8 mouse cellular contexts compared by ENCODE assay signal in the genomic region with DNA sequence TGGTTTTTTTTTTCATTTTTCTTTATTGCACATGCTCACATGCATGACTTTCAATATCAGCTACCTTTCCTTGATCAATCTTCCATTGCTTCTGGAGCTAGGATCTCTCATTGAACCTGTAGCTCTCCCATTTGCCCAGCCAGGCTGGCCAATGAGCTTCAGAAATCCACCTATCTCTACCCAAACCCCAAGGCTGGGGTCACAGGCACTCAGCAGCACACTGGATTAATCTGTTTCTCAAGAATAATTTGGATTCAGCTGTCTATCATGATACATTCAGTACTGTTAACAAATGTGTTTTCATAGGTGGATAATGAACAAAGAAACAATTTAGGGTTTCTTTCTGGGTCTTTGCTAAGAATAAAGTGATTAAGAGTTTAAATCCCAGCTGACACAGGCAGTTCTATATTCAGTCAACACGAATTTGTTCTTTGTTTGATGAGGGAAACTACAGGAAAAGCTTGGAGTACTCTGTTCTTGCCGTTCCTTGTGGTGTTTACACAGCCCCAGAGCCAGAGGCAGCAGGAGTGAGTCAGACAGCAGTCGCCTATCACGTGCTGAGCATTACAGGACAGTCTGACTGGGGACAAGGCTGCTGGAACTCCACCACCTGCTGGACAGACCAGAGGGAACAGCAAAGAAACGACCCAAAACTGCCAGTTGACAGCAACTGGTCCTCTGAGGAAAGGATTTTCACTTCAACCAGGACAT.
DNase-seq lines count a peak whose midpoint lies in the region; ATAC-seq and TF ChIP-seq lines count a peak whose summit lies in the region.

No protein-coding gene starts in this region.

- H3K9me3 ChIP-seq in heart, embryonic 12.5 days (replicated peaks) = no peaks in the 10 kb centered on the region
- no peaks in the 10 kb centered on the region for H3K9me3 ChIP-seq in kidney, postnatal 0 days (replicated peaks; ENCODE audit: low read length)
- no peaks in the 10 kb centered on the region for H3K9me3 ChIP-seq in liver, embryonic 15.5 days (replicated peaks)
- H3K9me3 ChIP-seq in neural tube, embryonic 14.5 days (ENCODE audit: control insufficient read depth, low read length) = no peaks in the 10 kb centered on the region

- peak overlapping the region; percentile 58 for H3K27ac ChIP-seq in embryonic fibroblast, embryonic 13.5 days (ENCODE audit: insufficient read depth, low read length)
- no peak overlapping the region for H3K27ac ChIP-seq in heart, embryonic 12.5 days (ENCODE audit: poor library complexity, severe bottlenecking)
- 0 out of 2 replicates have a peak overlapping the region, but pooled peaks have one; percentile 19 for H3K27ac ChIP-seq in kidney, postnatal 0 days
- peak overlapping the region; percentile 77 for H3K27ac ChIP-seq in liver, embryonic 15.5 days (replicated peaks)
- H3K27ac ChIP-seq in neural tube, embryonic 14.5 days (ENCODE audit: low read depth, low read length) = no peak overlapping the region

- H3K9ac ChIP-seq in heart, embryonic 12.5 days = no peak overlapping the region
- no peak overlapping the region for H3K9ac ChIP-seq in kidney, postnatal 0 days (ENCODE audit: low read depth, low read length)
- no peak overlapping the region for H3K9ac ChIP-seq in liver, embryonic 15.5 days
- H3K9ac ChIP-seq in neural tube, embryonic 14.5 days (replicated peaks; ENCODE audit: low read depth, low read length) = no peak overlapping the region

- 4% methylated on average over 5 of the region's 5 CpGs for WGBS in heart, embryonic 12.5 days
- 7% methylated on average over 5 of the region's 5 CpGs for WGBS in kidney, postnatal 0 days
- WGBS in liver, embryonic 15.5 days (ENCODE audit: insufficient replicate concordance) = 8% methylated on average over 5 of the region's 5 CpGs
- WGBS in neural tube, embryonic 14.5 days = 20% methylated on average over 5 of the region's 5 CpGs

- ATAC-seq in cerebellum, adult (ENCODE audit: insufficient number of reproducible peaks, low FRiP score, low TSS enrichment) = no peak
- peak; percentile 93 for ATAC-seq in heart, embryonic 12.5 days (ENCODE audit: insufficient number of reproducible peaks, low FRiP score)
- peak; percentile 99 for ATAC-seq in kidney, postnatal 0 days (replicated peaks; ENCODE audit: low FRiP score, low read depth)
- ATAC-seq in liver, embryonic 15.5 days (ENCODE audit: insufficient read depth) = peak; percentile 93
- ATAC-seq in neural tube, embryonic 14.5 days (ENCODE audit: low read depth) = peak; percentile 89; the same call in 1 of the 2 replicates

- H3K4me1 ChIP-seq in embryonic fibroblast, embryonic 13.5 days (ENCODE audit: control insufficient read depth, insufficient read depth, low read length) = peaks cover 10% of the 10 kb centered on the region
- H3K4me1 ChIP-seq in heart, embryonic 12.5 days (replicated peaks) = peaks cover 28% of the 10 kb centered on the region
- H3K4me1 ChIP-seq in kidney, postnatal 0 days (replicated peaks; ENCODE audit: insufficient read depth, low read length) = no peaks in the 10 kb centered on the region; the same call in 1 of the 2 replicates
- no peaks in the 10 kb centered on the region for H3K4me1 ChIP-seq in liver, embryonic 15.5 days (replicated peaks)
- H3K4me1 ChIP-seq in neural tube, embryonic 14.5 days (ENCODE audit: control insufficient read depth, insufficient read depth, low read length) = no peaks in the 10 kb centered on the region

- no peak for TF ChIP-seq POLR2A in embryonic fibroblast, embryonic 13.5 days (IDR thresholded peaks at IDR 0.05; ENCODE audit: low read depth, low read length)

- no peaks in the 10 kb centered on the region for H3K36me3 ChIP-seq in heart, embryonic 12.5 days
- no peaks in the 10 kb centered on the region for H3K36me3 ChIP-seq in kidney, postnatal 0 days (ENCODE audit: insufficient read depth, low read length)
- H3K36me3 ChIP-seq in liver, embryonic 15.5 days (replicated peaks) = no peaks in the 10 kb centered on the region
- no peaks in the 10 kb centered on the region for H3K36me3 ChIP-seq in neural tube, embryonic 14.5 days (ENCODE audit: control insufficient read depth, insufficient read depth, low read length)

- DNase-seq in cerebellum, adult 11-12 months = peak; percentile 3
- DNase-seq in kidney, postnatal 0 days (ENCODE audit: low spot score) = peak; percentile 89
- DNase-seq in spleen, adult 12 weeks (ENCODE audit: low spot score) = no peak

- no peak overlapping the region for H3K4me3 ChIP-seq in embryonic fibroblast, embryonic 13.5 days (ENCODE audit: insufficient read depth, low read length)
- no peak overlapping the region for H3K4me3 ChIP-seq in heart, embryonic 12.5 days
- H3K4me3 ChIP-seq in kidney, postnatal 0 days (replicated peaks; ENCODE audit: low read depth, low read length) = no peak overlapping the region
- H3K4me3 ChIP-seq in liver, embryonic 15.5 days (replicated peaks) = no peak overlapping the region
- no peak overlapping the region for H3K4me3 ChIP-seq in neural tube, embryonic 14.5 days (ENCODE audit: low read depth, low read length)

- peak; percentile 68; the same call in 1 of the 2 replicates for TF ChIP-seq CTCF in embryonic fibroblast, embryonic 13.5 days (IDR thresholded peaks at IDR 0.05; ENCODE audit: borderline replicate concordance, insufficient read depth, low read length)
- TF ChIP-seq CTCF in kidney, postnatal 0 days (IDR thresholded peaks at IDR 0.05; ENCODE audit: low read depth) = peak; percentile 80

- no peaks in the 10 kb centered on the region for H3K27me3 ChIP-seq in heart, embryonic 12.5 days (replicated peaks)
- no peaks in the 10 kb centered on the region for H3K27me3 ChIP-seq in kidney, postnatal 0 days (ENCODE audit: insufficient read depth, low read length)
- H3K27me3 ChIP-seq in liver, embryonic 15.5 days = no peaks in the 10 kb centered on the region
- H3K27me3 ChIP-seq in neural tube, embryonic 14.5 days (ENCODE audit: control insufficient read depth, insufficient read depth, low read length) = no peaks in the 10 kb centered on the region

- H3K4me2 ChIP-seq in heart, embryonic 12.5 days = no peak overlapping the region
- no peak overlapping the region for H3K4me2 ChIP-seq in kidney, postnatal 0 days (ENCODE audit: low read length)
- H3K4me2 ChIP-seq in liver, embryonic 15.5 days = no peak overlapping the region
- H3K4me2 ChIP-seq in neural tube, embryonic 14.5 days (ENCODE audit: low read depth, low read length) = no peak overlapping the region

Comparison
In these comparisons a context has a peak if more than half of its experiments do, and no peak if none do; other contexts are left out.
1. H3K27ac ChIP-seq: peak in embryonic fibroblast, embryonic 13.5 days (single experiment), kidney, postnatal 0 days (single experiment) and liver, embryonic 15.5 days (single experiment); none in heart, embryonic 12.5 days (single experiment) and neural tube, embryonic 14.5 days (single experiment).